Mouse (Mus musculus) kidney, embryonic 16.5 days (tissue): ENCODE measurements around the gene Fgfr2. TPM values are rescaled to one million over a fixed set of nuclear protein-coding genes. Genes with fewer than 3 reads are reported as not detected.
"Not testable (repeated sequence)": the region's sequence is repeated elsewhere in the genome, so short reads cannot be mapped to it uniquely, and the experiment has no call there.

Experiments
- ATAC-seq: fragments of 200-750 bp; cut with Nextera tagmentation; 2 replicates; pipeline ENCODE4 v1.8.0; 2017; ENCODE audit warnings: moderate TSS enrichment; ENCODE audit not compliant: low FRiP score, low TSS enrichment
- H3K27ac ChIP-seq: fragments of 300-500 bp; sonication (generic); 2 replicates; pipeline ENCODE4 v1.5.1; 2014; ENCODE audit warnings: low read length
- H3K27me3 ChIP-seq: fragments of 300-500 bp; sonication (generic); 2 replicates; pipeline ENCODE4 v1.6.1; 2014; ENCODE audit warnings: low read length, control low read depth, mixed read lengths; ENCODE audit not compliant: insufficient read depth
- H3K36me3 ChIP-seq: fragments of 300-500 bp; sonication (generic); 2 replicates; pipeline ENCODE4 v1.6.1; 2014; ENCODE audit warnings: low read length, control low read depth, mixed read lengths; ENCODE audit not compliant: insufficient read depth
- H3K4me1 ChIP-seq: fragments of 300-500 bp; sonication (generic); 2 replicates; pipeline ENCODE4 v1.6.1; 2014; ENCODE audit warnings: low read length, control low read depth, mixed read lengths; ENCODE audit not compliant: insufficient read depth
- H3K4me2 ChIP-seq: fragments of 300-500 bp; sonication (generic); replicated peaks from 2 replicates; pipeline ENCODE4 v1.6.1; 2014; ENCODE audit warnings: low read depth, low read length
- H3K4me3 ChIP-seq: fragments of 300-500 bp; sonication (generic); 2 replicates; pipeline ENCODE4 v1.5.1; 2014; ENCODE audit warnings: mild to moderate bottlenecking, low read length
- H3K9ac ChIP-seq: fragments of 300-500 bp; sonication (generic); replicated peaks from 2 replicates; pipeline ENCODE4 v1.6.1; 2014; ENCODE audit warnings: low read length
- H3K9me3 ChIP-seq: fragments of 300-500 bp; sonication (generic); 2 replicates; pipeline ENCODE4 v1.6.1; 2016; ENCODE audit warnings: low read length, control low read depth
- WGBS: fragments of 180-500 bp; shearing (Covaris S2); extraction: QIAGEN DNeasy Blood & Tissue Kit; methylation state at CpG from one replicate; pipeline ENCODE4 v1.1.7; 2014; 5-methylcytosine and 5-hydroxymethylcytosine counted together
- polyA plus RNA-seq: library from polyadenylated mRNA; unstranded; fragments of >200 nt; fragmentation: Nextera tagmentation; extraction: Ambion mirVana; gene quantifications from 2 replicates; pipeline ENCODE4 v1.2.1, GENCODE M21; 2015

Fgfr2 gene
- polyA plus RNA-seq, 1 experiment from 2014 or later = 118 TPM

DNA sequence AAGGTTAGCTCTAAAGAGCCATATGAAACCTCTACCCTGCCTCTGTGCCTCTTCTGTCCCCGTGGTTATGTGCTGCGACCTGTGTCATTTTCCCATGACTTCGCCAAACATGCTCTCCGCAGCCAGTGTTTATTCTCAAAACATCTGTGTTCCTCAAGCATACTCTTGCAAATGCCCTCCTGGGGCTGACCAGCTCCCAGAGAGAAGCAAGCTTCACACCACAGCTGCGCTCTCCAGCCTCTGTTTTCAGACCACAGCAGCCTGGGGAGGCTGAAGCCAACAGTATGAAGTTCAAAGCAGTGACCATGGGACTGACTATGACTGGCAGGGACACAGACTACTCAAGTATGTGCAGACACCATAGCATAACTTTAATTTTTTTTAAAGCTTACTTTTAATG, 616.9 kb downstream of the Fgfr2 start:
- Histone ChIP-seq H3K4me2 (no peak overlapping the region), H3K4me3 (no peak overlapping the region), H3K27ac (no peak overlapping the region), H3K9me3 (no peaks in the 10 kb centered on the region), H3K4me1 (no peaks in the 10 kb centered on the region), H3K36me3 (no peaks in the 10 kb centered on the region), H3K27me3 (no peaks in the 10 kb centered on the region; the same call in 1 of the 2 replicates), H3K9ac (no peak overlapping the region)
- peak; percentile 52 for ATAC-seq
- 19% methylated on average over 5 of the region's 5 CpGs for WGBS

DNA sequence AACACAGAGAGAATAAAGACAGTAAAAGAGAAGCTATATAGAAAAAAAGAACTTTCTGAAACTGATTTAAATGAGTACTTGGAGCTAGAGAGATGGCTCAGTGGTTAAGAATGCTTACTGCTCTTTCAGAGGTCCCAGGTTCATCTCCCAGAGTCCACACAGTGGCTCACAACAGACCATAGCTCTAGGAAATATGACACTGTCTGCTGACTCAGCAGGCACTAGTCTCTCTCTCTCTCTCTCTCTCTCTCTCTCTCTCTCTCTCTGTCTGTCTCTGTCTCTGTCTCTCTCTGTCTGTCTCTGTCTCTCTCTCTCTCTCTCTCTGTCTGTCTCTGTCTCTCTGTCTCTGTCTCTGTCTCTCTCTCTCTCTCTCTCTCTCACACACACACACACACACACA, 620.7 kb downstream of the Fgfr2 start:
- H3K4me1 ChIP-seq, H3K4me3 ChIP-seq, H3K9me3 ChIP-seq, H3K27ac ChIP-seq, H3K9ac ChIP-seq, ATAC-seq, H3K27me3 ChIP-seq, H3K36me3 ChIP-seq, H3K4me2 ChIP-seq: not testable (repeated sequence)

DNA sequence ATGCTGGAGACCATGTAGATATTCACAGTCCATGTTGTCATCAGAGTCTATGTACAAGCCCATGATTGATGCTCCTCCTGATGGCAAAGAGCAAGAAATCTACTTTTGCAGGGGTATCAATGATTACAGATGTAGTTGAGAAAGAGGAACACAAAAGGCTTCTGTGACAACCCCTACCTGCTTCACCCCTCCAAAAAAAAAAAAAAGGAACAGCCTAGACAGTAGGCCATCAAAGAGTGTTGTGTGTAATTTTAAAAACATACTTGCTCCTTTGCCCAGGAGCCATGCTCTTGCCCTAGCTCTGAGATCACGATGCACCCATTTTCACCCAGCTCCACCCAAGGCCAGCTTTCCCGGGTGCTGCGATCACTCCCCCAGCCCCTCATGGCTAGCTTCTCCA, 626.0 kb downstream of the Fgfr2 start:
- Histone ChIP-seq H3K9ac (no peak overlapping the region), H3K4me2 (no peak overlapping the region), H3K27me3 (no peaks in the 10 kb centered on the region; the same call in 1 of the 2 replicates), H3K9me3 (no peaks in the 10 kb centered on the region), H3K4me3 (no peak overlapping the region), H3K36me3 (no peaks in the 10 kb centered on the region), H3K27ac (no peak overlapping the region), H3K4me1 (no peaks in the 10 kb centered on the region)
- WGBS = 92% methylated on average over 3 of the region's 3 CpGs
- no peak for ATAC-seq

DNA sequence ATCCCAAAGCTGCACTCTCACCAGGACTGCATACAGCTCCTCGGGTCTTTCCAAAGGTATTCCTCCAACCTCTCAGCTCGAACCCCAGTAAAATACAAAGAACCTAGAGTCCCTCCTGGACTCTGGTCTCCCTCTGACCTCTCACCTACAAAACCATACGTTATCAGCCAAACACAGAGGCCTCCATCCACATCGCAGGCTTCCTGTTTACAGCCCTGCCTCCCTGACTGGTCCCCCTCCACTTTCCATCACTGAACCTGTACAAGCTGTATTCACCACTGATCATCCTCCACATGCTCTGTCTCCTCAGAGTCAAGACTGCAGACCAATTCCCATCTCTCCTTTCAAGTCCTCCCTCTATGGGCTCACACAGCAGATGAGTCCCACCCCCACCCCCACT, 628.9 kb downstream of the Fgfr2 start:
- 38% methylated on average over 4 of the region's 4 CpGs for WGBS
- Histone ChIP-seq H3K27me3 (no peaks in the 10 kb centered on the region), H3K4me3 (no peak overlapping the region), H3K27ac (no peak overlapping the region), H3K9me3 (no peaks in the 10 kb centered on the region), H3K4me2 (no peak overlapping the region), H3K36me3 (no peaks in the 10 kb centered on the region), H3K4me1 (no peaks in the 10 kb centered on the region), H3K9ac (no peak overlapping the region)
- ATAC-seq = no peak

DNA sequence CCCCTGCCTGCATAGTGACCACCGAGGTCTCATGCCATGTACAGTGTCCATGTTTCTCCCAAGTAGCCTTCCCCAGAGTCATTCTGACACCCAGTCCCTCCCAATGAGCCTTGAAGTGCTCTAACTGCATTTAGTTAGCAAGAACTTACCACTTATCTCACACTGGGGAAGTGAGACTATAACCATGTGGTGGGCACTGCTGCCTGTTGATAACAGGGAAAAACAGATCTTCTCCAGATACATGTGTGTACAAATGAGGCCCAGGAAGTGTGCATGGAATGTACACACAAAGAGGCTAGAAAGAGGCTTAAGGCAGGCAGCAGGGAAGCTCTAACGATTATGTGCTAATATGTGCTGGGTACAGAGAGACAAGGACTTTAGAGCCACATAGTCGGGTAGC, 629.5 kb downstream of the Fgfr2 start:
- Histone ChIP-seq H3K36me3 (no peaks in the 10 kb centered on the region), H3K4me1 (no peaks in the 10 kb centered on the region), H3K9me3 (no peaks in the 10 kb centered on the region), H3K9ac (no peak overlapping the region), H3K4me2 (no peak overlapping the region), H3K27ac (no peak overlapping the region), H3K4me3 (no peak overlapping the region), H3K27me3 (no peaks in the 10 kb centered on the region)
- 78% methylated on average over 3 of the region's 3 CpGs for WGBS
- no peak for ATAC-seq

DNA sequence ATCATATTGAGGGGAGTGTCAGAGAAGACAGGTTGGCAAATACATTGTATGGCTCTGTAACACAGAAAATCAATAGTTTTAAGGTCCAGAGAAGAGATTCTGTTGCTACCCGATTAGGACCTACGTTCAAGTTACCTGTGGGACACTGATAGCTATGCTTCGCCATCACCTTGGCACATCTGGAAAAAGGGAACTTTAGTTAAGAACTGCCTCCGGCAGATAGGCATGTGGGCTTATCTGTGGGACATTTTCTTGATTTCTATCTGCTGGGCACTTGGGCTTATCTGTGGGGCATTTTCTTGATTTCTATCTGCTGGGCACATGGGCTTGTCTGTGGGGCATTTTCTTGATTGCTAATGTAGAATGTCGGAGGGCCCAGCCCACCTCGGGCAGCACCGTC, 631.2 kb downstream of the Fgfr2 start:
- no peak overlapping the region for H3K27ac ChIP-seq
- H3K27me3 ChIP-seq = no peaks in the 10 kb centered on the region
- no peak overlapping the region for H3K9ac ChIP-seq
- ATAC-seq = no peak
- H3K4me3 ChIP-seq = no peak overlapping the region
- WGBS = 94% methylated on average over 7 of the region's 7 CpGs
- no peaks in the 10 kb centered on the region for H3K36me3 ChIP-seq
- no peaks in the 10 kb centered on the region for H3K9me3 ChIP-seq
- no peak overlapping the region for H3K4me2 ChIP-seq
- H3K4me1 ChIP-seq = no peaks in the 10 kb centered on the region

DNA sequence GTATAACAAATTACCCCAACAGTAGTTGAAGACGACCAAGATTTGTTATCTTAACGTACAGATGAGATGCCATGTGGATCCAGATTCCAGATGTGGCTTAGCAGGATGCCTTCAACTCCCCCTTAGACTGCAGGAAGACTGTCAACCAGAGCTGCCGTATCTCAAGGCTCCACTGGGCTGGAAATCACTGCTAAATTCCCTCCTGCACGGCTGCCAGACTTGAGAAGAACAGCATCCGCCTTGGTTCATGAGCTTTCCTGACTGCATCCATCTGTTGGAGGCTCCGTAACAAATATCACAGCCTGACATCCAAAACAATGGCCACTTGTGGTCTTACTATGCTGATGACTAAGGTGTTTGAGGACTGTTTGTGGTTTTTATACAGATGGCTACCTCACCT, 635.8 kb downstream of the Fgfr2 start:
- WGBS = 18% methylated on average over 6 of the region's 6 CpGs
- Histone ChIP-seq H3K27ac (no peak overlapping the region), H3K9me3 (no peaks in the 10 kb centered on the region), H3K36me3 (no peaks in the 10 kb centered on the region), H3K4me2 (no peak overlapping the region), H3K4me3 (no peak overlapping the region), H3K27me3 (no peaks in the 10 kb centered on the region; the same call in 1 of the 2 replicates), H3K4me1 (no peaks in the 10 kb centered on the region), H3K9ac (no peak overlapping the region)
- ATAC-seq = no peak

DNA sequence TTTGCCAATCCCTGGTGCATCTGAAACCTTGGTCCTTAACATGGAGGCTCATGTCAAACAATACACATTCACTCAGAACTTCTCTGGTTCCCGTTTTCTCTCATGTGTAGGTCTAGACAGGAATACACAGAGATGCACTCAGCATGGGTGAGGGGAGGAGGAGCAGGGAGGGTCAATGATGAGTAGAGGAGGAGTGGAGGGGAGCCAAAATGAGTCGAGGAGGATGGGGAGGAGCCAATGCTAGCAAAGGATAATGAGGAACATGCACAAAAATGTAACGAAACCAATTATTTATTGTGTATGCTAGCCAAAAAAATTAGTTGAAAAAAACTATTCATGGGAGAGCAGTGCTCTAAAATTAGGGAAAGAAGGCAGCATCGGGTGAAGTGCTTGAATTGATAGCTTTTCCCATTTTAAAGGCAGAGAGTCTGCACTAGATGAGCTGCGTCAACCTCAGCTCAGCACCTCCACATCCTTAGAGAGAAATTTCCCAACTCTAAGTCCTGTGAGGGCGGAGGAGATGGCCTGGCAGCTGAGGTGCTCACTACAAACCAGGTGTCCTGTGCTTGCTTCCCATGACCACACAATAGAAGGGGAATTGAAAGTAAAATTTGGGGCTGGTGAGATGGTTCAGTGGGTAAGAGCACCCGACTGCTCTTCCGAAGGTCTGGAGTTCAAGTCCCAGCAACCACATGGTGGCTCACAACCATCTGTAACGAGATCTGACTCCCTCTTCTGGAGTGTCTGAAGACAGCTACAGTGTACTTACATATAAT, 636.6 kb downstream of the Fgfr2 start:
- WGBS = 81% methylated on average over 8 of the region's 9 CpGs
- no peak for ATAC-seq
- H3K27me3 ChIP-seq = no peaks in the 10 kb centered on the region; the same call in 1 of the 2 replicates

DNA sequence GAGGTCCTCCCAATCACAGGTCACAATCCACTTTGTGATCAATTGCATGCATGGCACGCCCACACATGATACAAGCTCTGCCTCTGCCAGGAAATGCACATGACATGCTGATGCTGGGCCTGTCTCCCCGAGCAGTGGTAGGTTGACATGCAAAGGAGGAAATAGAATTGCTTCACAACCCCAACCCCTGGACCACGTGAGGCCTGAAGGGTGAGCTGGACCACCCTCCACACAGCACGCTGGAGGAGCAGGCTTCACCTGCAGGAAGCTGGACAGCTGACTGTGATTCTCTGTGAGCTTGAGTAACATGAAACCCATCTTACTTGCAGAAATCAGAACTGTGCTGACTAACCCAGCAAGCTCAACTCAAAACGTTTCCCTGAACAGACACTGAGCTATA, 638.7 kb downstream of the Fgfr2 start:
- Histone ChIP-seq H3K4me3 (no peak overlapping the region), H3K9me3 (no peaks in the 10 kb centered on the region), H3K27me3 (no peaks in the 10 kb centered on the region; the same call in 1 of the 2 replicates), H3K9ac (no peak overlapping the region), H3K4me1 (peaks cover 10% of the 10 kb centered on the region), H3K36me3 (no peaks in the 10 kb centered on the region), H3K27ac (no peak overlapping the region), H3K4me2 (no peak overlapping the region)
- WGBS = 30% methylated on average over 5 of the region's 5 CpGs
- ATAC-seq = no peak

More for the DNA sequence above, 636.6 kb downstream of the Fgfr2 start:
- Histone ChIP-seq H3K4me3 (no peak overlapping the region), H3K27ac (no peak overlapping the region), H3K36me3 (no peaks in the 10 kb centered on the region), H3K9me3 (no peaks in the 10 kb centered on the region), H3K9ac (no peak overlapping the region), H3K4me2 (no peak overlapping the region), H3K4me1 (no peaks in the 10 kb centered on the region)

DNA sequence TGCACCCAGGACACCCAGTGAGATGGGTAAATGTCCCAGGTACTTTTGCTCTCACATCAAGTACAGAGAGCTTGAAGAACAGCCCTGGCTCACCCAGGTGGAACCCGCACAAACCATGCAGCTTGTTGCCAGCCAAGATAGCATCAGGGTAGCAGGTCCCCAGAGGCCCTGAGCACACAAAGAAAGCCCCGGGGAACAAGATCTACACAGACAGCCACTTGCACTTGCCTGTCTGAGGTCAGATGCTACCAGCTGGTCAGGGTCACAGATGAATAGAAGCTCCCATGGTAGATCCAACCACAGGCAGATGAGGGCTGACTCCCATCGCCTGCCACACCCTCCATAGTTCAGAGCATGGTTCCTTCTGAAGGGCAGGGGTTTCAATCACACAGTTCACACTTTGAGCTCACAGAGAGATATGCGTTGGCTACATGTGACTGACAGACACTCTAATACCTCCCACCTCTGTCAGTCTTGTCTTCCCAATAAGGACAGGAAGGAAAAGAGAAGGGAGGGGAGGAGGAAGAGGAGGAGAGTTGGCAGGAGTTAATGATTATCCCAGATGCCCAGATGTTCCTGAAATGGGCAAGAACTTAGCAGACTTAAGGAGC, 642.3 kb downstream of the Fgfr2 start:
- H3K4me3 ChIP-seq = no peak overlapping the region
- no peak overlapping the region for H3K9ac ChIP-seq
- no peak for ATAC-seq
- peaks cover 10% of the 10 kb centered on the region for H3K4me1 ChIP-seq
- no peak overlapping the region for H3K4me2 ChIP-seq
- 57% methylated on average over 4 of the region's 4 CpGs for whole genome bisulfite sequencing
- no peak overlapping the region for H3K27ac ChIP-seq
- H3K9me3 ChIP-seq = no peaks in the 10 kb centered on the region; the same call in 1 of the 2 replicates
- H3K36me3 ChIP-seq = no peaks in the 10 kb centered on the region
- H3K27me3 ChIP-seq = no peaks in the 10 kb centered on the region; the same call in 1 of the 2 replicates
